Mouse (Mus musculus): Measurements from ENCODE around the gene Ecm1.

GRCm38 (mm10) chr3:95701877-95702540 is 37.4 kb downstream of the Ecm1 start:
- TF ChIP-seq CTCF (IDR thresholded peaks at IDR 0.05; ENCODE audit: low read depth, low read length) (0 out of 2 replicates have a peak, but pooled peaks have one; percentile 11), POLR2A (IDR thresholded peaks at IDR 0.05; ENCODE audit: extremely low read depth, insufficient read depth, low read length) (no peak)

Data from liver, adult 2 months (tissue).